Mouse (Mus musculus) limb, embryonic 13.5 days (tissue): ENCODE data around the gene Gm44973. TPM values are rescaled to one million over a fixed set of nuclear protein-coding genes. Genes with fewer than 3 reads are reported as not detected.
"Not testable (repeated sequence)": the region's sequence is repeated elsewhere in the genome, so short reads cannot be mapped to it uniquely, and the experiment has no call there.

Experiments used
- ATAC-seq: fragments of 200-750 bp; cut with Nextera tagmentation; 2 replicates; pipeline ENCODE4 v1.8.0; 2017; ENCODE audit warnings: low read depth, moderate number of reproducible peaks, moderate TSS enrichment; ENCODE audit not compliant: low FRiP score
- H3K27ac ChIP-seq: fragments of 300-500 bp; sonication (generic); 2 replicates; pipeline ENCODE4 v1.5.1; 2015; ENCODE audit warnings: inconsistent platforms, mild to moderate bottlenecking, moderate library complexity
- H3K27me3 ChIP-seq: fragments of 300-500 bp; sonication (generic); 2 replicates; pipeline ENCODE4 v1.6.1; 2015; ENCODE audit warnings: mild to moderate bottlenecking, inconsistent platforms
- H3K36me3 ChIP-seq: fragments of 300-500 bp; sonication (generic); 2 replicates; pipeline ENCODE4 v1.6.1; 2015; ENCODE audit warnings: inconsistent platforms, mild to moderate bottlenecking, moderate library complexity
- H3K4me1 ChIP-seq: fragments of 300-500 bp; sonication (generic); 2 replicates; pipeline ENCODE4 v1.6.1; 2015; ENCODE audit warnings: inconsistent platforms
- H3K4me2 ChIP-seq: fragments of 300-500 bp; sonication (generic); replicated peaks from 2 replicates; pipeline ENCODE4 v1.6.1; 2015; ENCODE audit warnings: inconsistent platforms, mild to moderate bottlenecking, moderate library complexity
- H3K4me3 ChIP-seq: fragments of 300-500 bp; sonication (generic); 2 replicates; pipeline ENCODE4 v1.5.1; 2015; ENCODE audit warnings: moderate library complexity, mild to moderate bottlenecking, inconsistent platforms
- H3K9ac ChIP-seq: fragments of 300-500 bp; sonication (generic); 2 replicates; pipeline ENCODE4 v1.6.1; 2015; ENCODE audit warnings: mild to moderate bottlenecking, inconsistent platforms
- H3K9me3 ChIP-seq: fragments of 300-500 bp; sonication (generic); 2 replicates; pipeline ENCODE4 v1.6.1; 2016; ENCODE audit warnings: inconsistent platforms
- WGBS: fragments of 180-500 bp; shearing (Covaris S2); methylation state at CpG from one replicate; pipeline ENCODE4 v1.1.7; 2015; 5-methylcytosine and 5-hydroxymethylcytosine counted together
- polyA plus RNA-seq: library from polyadenylated mRNA; unstranded; fragments of >200 nt; fragmentation: Nextera tagmentation; extraction: Ambion mirVana; gene quantifications from 2 replicates; pipeline ENCODE4 v1.2.1, GENCODE M21; 2015

Gm44973 gene
- polyA plus RNA-seq, 1 experiment from 2014 or later, result 0.42 TPM

- not testable (repeated sequence) for H3K27me3 ChIP-seq, H3K9me3 ChIP-seq
- H3K27ac ChIP-seq, result peak overlapping the region; percentile 91; the same call in 1 of the 2 replicates
- peaks cover 14% of the 10 kb centered on the region for H3K4me1 ChIP-seq
- 51% methylated on average over 9 of the region's 13 CpGs for WGBS
- 0 out of 2 replicates have a peak, but pooled peaks have one; percentile 13 for ATAC-seq
- H3K4me3 ChIP-seq, result peak overlapping the region; percentile 97
- peak overlapping the region; percentile 96; the same call in 1 of the 2 replicates for H3K9ac ChIP-seq
- peaks cover 56% of the 10 kb centered on the region for H3K36me3 ChIP-seq
- peak overlapping the region; percentile 87 for H3K4me2 ChIP-seq
These were observed 64.2 kb downstream of the Gm44973 start for GRCm38 (mm10) chr7:5079365-5080009.

- under 1% methylated on average over 81 of the region's 81 CpGs for WGBS
- peak within 1 kb of the TSS; percentile 97 for H3K4me3 ChIP-seq
- peak within 1 kb of the TSS; percentile 87 for H3K4me2 ChIP-seq
- no peaks in the 10 kb centered on the region for H3K27me3 ChIP-seq
- peaks cover 14% of the 10 kb centered on the region for H3K4me1 ChIP-seq
- peak; percentile 97 for ATAC-seq
- H3K9me3 ChIP-seq, result no peaks in the 10 kb centered on the region
- H3K9ac ChIP-seq, result peak within 1 kb of the TSS; percentile 96
- peaks cover 56% of the 10 kb centered on the region for H3K36me3 ChIP-seq
- peak within 1 kb of the TSS; percentile 91 for H3K27ac ChIP-seq
These were observed 64.9 kb downstream of the Gm44973 start, which contains the start of gene Epn1 for GRCm38 (mm10) chr7:5080010-5080751. Gene Epn1 (plus strand): TSS chr7:5080235.

GRCm38 (mm10) chr7:5080815-5081214 is 65.5 kb downstream of the Gm44973 start:
- peak overlapping the region; percentile 87 for H3K4me2 ChIP-seq
- H3K27me3 ChIP-seq, result no peaks in the 10 kb centered on the region
- peak overlapping the region; percentile 96 for H3K9ac ChIP-seq
- H3K27ac ChIP-seq, result peak overlapping the region; percentile 91
- peak overlapping the region; percentile 97 for H3K4me3 ChIP-seq
- H3K4me1 ChIP-seq, result peaks cover 14% of the 10 kb centered on the region
- ATAC-seq, result no peak
- 10% methylated on average over 6 of the region's 6 CpGs for WGBS
- H3K9me3 ChIP-seq, result no peaks in the 10 kb centered on the region
- peaks cover 58% of the 10 kb centered on the region for H3K36me3 ChIP-seq

GRCm38 (mm10) chr7:5081241-5081640 is 65.9 kb downstream of the Gm44973 start:
- no peak for ATAC-seq
- peaks cover 18% of the 10 kb centered on the region for H3K4me1 ChIP-seq
- H3K27me3 ChIP-seq, result no peaks in the 10 kb centered on the region
- H3K36me3 ChIP-seq, result peaks cover 58% of the 10 kb centered on the region
- 75% methylated on average over 6 of the region's 6 CpGs for WGBS
- peak overlapping the region; percentile 87 for H3K4me2 ChIP-seq
- H3K27ac ChIP-seq, result no peak overlapping the region
- peak overlapping the region; percentile 96 for H3K9ac ChIP-seq
- H3K4me3 ChIP-seq, result peak overlapping the region; percentile 97
- no peaks in the 10 kb centered on the region for H3K9me3 ChIP-seq

- 90% methylated on average over 2 of the region's 2 CpGs for WGBS
- Histone ChIP-seq H3K4me3 (peak overlapping the region; percentile 97; the same call in 1 of the 2 replicates), H3K9me3 (no peaks in the 10 kb centered on the region), H3K9ac (no peak overlapping the region), H3K4me2 (peak overlapping the region; percentile 87), H3K36me3 (peaks cover 54% of the 10 kb centered on the region), H3K27me3 (no peaks in the 10 kb centered on the region), H3K27ac (no peak overlapping the region), H3K4me1 (peaks cover 19% of the 10 kb centered on the region)
- ATAC-seq, result no peak
These were observed 66.6 kb downstream of the Gm44973 start for GRCm38 (mm10) chr7:5081939-5082338.

Other genes with a start within 250 kb of the Gm44973 start
- gene Fam71e2, start 244.2 kb upstream of the Gm44973 start, polyA plus RNA-seq, result not detected in 2 replicates
- 0.26 and 0.39 TPM in 2 replicates for gene Il11, start 232.6 kb upstream of the Gm44973 start, polyA plus RNA-seq
- gene Tmem190, start 232.6 kb upstream of the Gm44973 start, polyA plus RNA-seq, result not detected in 2 replicates
- gene Tmem238, start 225.8 kb upstream of the Gm44973 start, polyA plus RNA-seq, result 7.3 and 7.9 TPM in 2 replicates
- gene Rpl28, start 222.6 kb upstream of the Gm44973 start, polyA plus RNA-seq, result 290 and 292 TPM in 2 replicates
- 328 and 349 TPM in 2 replicates for gene Ube2s, start 202.9 kb upstream of the Gm44973 start, polyA plus RNA-seq
- gene Shisa7, start 170.8 kb upstream of the Gm44973 start, polyA plus RNA-seq, result 0.17 and 0.33 TPM in 2 replicates
- gene Isoc2b, start 145.2 kb upstream of the Gm44973 start, polyA plus RNA-seq, result 5.6 and 6.4 TPM in 2 replicates
- gene Isoc2a, start 138.3 kb upstream of the Gm44973 start, polyA plus RNA-seq, result 1.2 and 1.3 TPM in 2 replicates
- not detected in 2 replicates for gene Gm36210, start 109.0 kb upstream of the Gm44973 start, polyA plus RNA-seq
- 4.2 and 4.3 TPM in 2 replicates for gene Zfp628, start 100.3 kb upstream of the Gm44973 start, polyA plus RNA-seq
- gene Nat14, start 93.5 kb upstream of the Gm44973 start, polyA plus RNA-seq, result 3.1 and 3.3 TPM in 2 replicates
- gene Ssc5d, start 89.7 kb upstream of the Gm44973 start, polyA plus RNA-seq, result 6.4 and 8.1 TPM in 2 replicates
- gene Sbk2, start 51.1 kb upstream of the Gm44973 start, polyA plus RNA-seq, result 0.38 and 0.92 TPM in 2 replicates
- not detected in 2 replicates for gene Sbk3, start 44.3 kb upstream of the Gm44973 start, polyA plus RNA-seq
- 35.3 and 38.5 TPM in 2 replicates for gene Zfp579, start 19.3 kb upstream of the Gm44973 start, polyA plus RNA-seq
- 9.1 and 10.7 TPM in 2 replicates for gene Zfp524, start 1.1 kb upstream of the Gm44973 start, polyA plus RNA-seq
- gene Fiz1, start 799 bp upstream of the Gm44973 start, polyA plus RNA-seq, result 44.7 and 48.6 TPM in 2 replicates
- 6.0 and 8.1 TPM in 2 replicates for gene Zfp865, start 4.9 kb downstream of the Gm44973 start, polyA plus RNA-seq
- gene Ccdc106, start 5.1 kb downstream of the Gm44973 start, polyA plus RNA-seq, result 44.9 and 47.8 TPM in 2 replicates
- 0.13 TPM in 1 of 2 replicates, not detected in the other for gene 4632433K11Rik, start 18.6 kb downstream of the Gm44973 start, polyA plus RNA-seq
- gene Zfp784, start 22.9 kb downstream of the Gm44973 start, polyA plus RNA-seq, result 7.0 and 7.8 TPM in 2 replicates
- gene Zfp580, start 36.0 kb downstream of the Gm44973 start, polyA plus RNA-seq, result 42.1 and 42.8 TPM in 2 replicates
- 152 and 153 TPM in 2 replicates for gene U2af2, start 46.6 kb downstream of the Gm44973 start, polyA plus RNA-seq
- gene Epn1, start 64.7 kb downstream of the Gm44973 start, polyA plus RNA-seq, result 62.2 and 64.6 TPM in 2 replicates
- gene Rfpl4, start 101.5 kb downstream of the Gm44973 start, polyA plus RNA-seq, result not detected in 2 replicates
- gene Rasl2-9, start 110.5 kb downstream of the Gm44973 start, polyA plus RNA-seq, result 0.26 and 0.31 TPM in 2 replicates
- not detected in 2 replicates for gene Vmn1r55, start 134.2 kb downstream of the Gm44973 start, polyA plus RNA-seq
- gene Vmn1r56, start 181.3 kb downstream of the Gm44973 start, polyA plus RNA-seq, result not detected in 2 replicates
- not detected in 2 replicates for gene Vmn1r57, start 203.0 kb downstream of the Gm44973 start, polyA plus RNA-seq